Mouse (Mus musculus) CD4-positive, CD25-positive, alpha-beta regulatory T cell (primary cell): ENCODE data around the gene Inpp4b. TPM values are rescaled to one million over a fixed set of nuclear protein-coding genes. Genes with fewer than 3 reads are reported as not detected.

Experiments
- polyA plus RNA-seq: library from polyadenylated mRNA; unstranded; fragments of 100-300 nt; shearing (Covaris generic); gene quantifications from one replicate; pipeline ENCODE4 v1.2.1, GENCODE M21; 2017

The Inpp4b gene
- 613 TPM for polyA plus RNA-seq

GRCm38 (mm10) chr8:81342236-81342998, at the start of gene Inpp4b:
Gene Inpp4b, plus strand, starts transcription at chr8:81342556.

